Mouse (Mus musculus): Measurements from ENCODE around the gene Pcsk2. TPM values are rescaled to one million over a fixed set of nuclear protein-coding genes. Genes with fewer than 3 reads are reported as not detected.

Gene Pcsk2
- total RNA-seq, 1 experiment, result 0.27 TPM

DNA sequence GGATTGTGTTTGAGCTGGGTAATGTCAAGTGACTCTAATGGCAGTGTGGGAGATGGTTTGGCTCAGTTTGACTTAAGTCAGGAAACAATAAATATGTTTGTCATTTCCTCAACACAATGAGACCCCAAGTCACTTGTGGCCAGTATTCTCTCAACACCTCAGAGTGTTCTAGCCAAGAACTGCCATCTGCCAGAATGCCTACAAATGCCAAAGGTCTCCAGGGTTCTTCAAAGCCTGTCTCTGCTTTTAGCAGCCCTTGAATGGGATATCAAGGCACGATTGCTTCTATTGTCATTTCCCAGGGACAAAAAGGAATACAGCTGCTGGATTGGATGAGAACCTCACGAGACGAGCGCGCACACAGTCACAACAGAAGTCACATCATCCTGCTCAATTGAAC is 100.0 kb downstream of the Pcsk2 start:
- Histone ChIP-seq H3K4me1 (ENCODE audit: control insufficient read depth in 2 of 2, insufficient read depth in 2 of 2, low read length in 2 of 2, poor library complexity in 1 of 2) (no peaks in the 10 kb centered on the region), H3K27ac (ENCODE audit: insufficient read depth, low read depth, low read length, poor library complexity, severe bottlenecking) (no peak overlapping the region), H3K36me3 (ENCODE audit: control insufficient read depth, insufficient read depth, low read length, poor library complexity, severe bottlenecking) (no peaks in the 10 kb centered on the region), H3K4me3 (ENCODE audit: insufficient read depth in 1 of 2, low read depth in 1 of 2, low read length in 2 of 2, poor library complexity in 1 of 2, severe bottlenecking in 1 of 2) (no peak overlapping the region), H3K9me3 (ENCODE audit: control insufficient read depth, insufficient read depth, low read depth, low read length) (no peaks in the 10 kb centered on the region), H3K9ac (ENCODE audit: insufficient read depth, low read depth, low read length, poor library complexity, severe bottlenecking) (no peak overlapping the region)
- TF ChIP-seq ZNF384 (IDR thresholded peaks at IDR 0.05; ENCODE audit: low read depth, low read length), result no peak
- no peak for TF ChIP-seq CHD2 (IDR thresholded peaks at IDR 0.05; ENCODE audit: low read depth, low read length)
- TF ChIP-seq HCFC1 (IDR thresholded peaks at IDR 0.05; ENCODE audit: borderline replicate concordance, insufficient read depth, low read length), result no peak
- no peak for TF ChIP-seq MAFK (IDR thresholded peaks at IDR 0.05; ENCODE audit: insufficient read depth, low read depth, low read length)
- no peak for TF ChIP-seq ZC3H11A (IDR thresholded peaks at IDR 0.05; ENCODE audit: borderline replicate concordance, low read depth, low read length)
- in situ Hi-C loops (cut with MboI; ENCODE audit: low sequenced_read_pairs in 2 of 2, unreplicated experiment in 2 of 2), result no loop called here
- no peak for DNase-seq (ENCODE audit: low read depth, low spot score)

DNA sequence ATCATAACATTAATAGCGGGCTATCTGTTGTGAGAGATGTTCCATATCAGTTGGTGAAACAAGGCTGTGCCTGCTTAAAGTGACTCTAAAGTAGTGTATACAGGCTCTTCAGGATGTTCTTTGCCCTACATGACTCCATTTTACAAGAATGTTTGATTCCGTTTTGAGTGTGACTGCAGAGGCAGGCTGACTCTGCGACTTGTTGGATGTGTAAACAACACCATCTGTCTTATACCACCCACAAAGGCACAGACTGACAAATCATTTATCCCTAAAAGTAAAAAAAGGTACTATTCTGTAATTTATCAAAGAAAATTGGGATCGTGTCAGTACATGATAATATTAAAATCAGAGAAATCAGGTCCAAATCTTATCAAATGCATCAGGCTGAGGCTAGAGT is 108.7 kb downstream of the Pcsk2 start:
- no peak overlapping the region for H3K27ac ChIP-seq (ENCODE audit: insufficient read depth, low read depth, low read length, poor library complexity, severe bottlenecking)
- H3K4me3 ChIP-seq (ENCODE audit: insufficient read depth in 1 of 2, low read depth in 1 of 2, low read length in 2 of 2, poor library complexity in 1 of 2, severe bottlenecking in 1 of 2), result no peak overlapping the region
- TF ChIP-seq HCFC1 (IDR thresholded peaks at IDR 0.05; ENCODE audit: borderline replicate concordance, insufficient read depth, low read length), result no peak
- no peak for TF ChIP-seq CHD2 (IDR thresholded peaks at IDR 0.05; ENCODE audit: low read depth, low read length)
- no peak for TF ChIP-seq MAFK (IDR thresholded peaks at IDR 0.05; ENCODE audit: insufficient read depth, low read depth, low read length)
- TF ChIP-seq ZNF384 (IDR thresholded peaks at IDR 0.05; ENCODE audit: low read depth, low read length), result no peak
- no peaks in the 10 kb centered on the region for H3K36me3 ChIP-seq (ENCODE audit: control insufficient read depth, insufficient read depth, low read length, poor library complexity, severe bottlenecking)
- in situ Hi-C loops (cut with MboI; ENCODE audit: low sequenced_read_pairs in 2 of 2, unreplicated experiment in 2 of 2), result no loop called here
- H3K4me1 ChIP-seq (ENCODE audit: control insufficient read depth in 2 of 2, insufficient read depth in 2 of 2, low read length in 2 of 2, poor library complexity in 1 of 2), result no peaks in the 10 kb centered on the region
- DNase-seq (ENCODE audit: low read depth, low spot score), result no peak
- H3K9me3 ChIP-seq (ENCODE audit: control insufficient read depth, insufficient read depth, low read depth, low read length), result no peaks in the 10 kb centered on the region
- H3K9ac ChIP-seq (ENCODE audit: insufficient read depth, low read depth, low read length, poor library complexity, severe bottlenecking), result no peak overlapping the region

GRCm38 (mm10) chr2:143656968-143657367 is 111.0 kb downstream of the Pcsk2 start:
- H3K27ac ChIP-seq (ENCODE audit: insufficient read depth, low read depth, low read length, poor library complexity, severe bottlenecking), result no peak overlapping the region
- in situ Hi-C loops (cut with MboI; ENCODE audit: low sequenced_read_pairs in 2 of 2, unreplicated experiment in 2 of 2), result no loop called here

DNA sequence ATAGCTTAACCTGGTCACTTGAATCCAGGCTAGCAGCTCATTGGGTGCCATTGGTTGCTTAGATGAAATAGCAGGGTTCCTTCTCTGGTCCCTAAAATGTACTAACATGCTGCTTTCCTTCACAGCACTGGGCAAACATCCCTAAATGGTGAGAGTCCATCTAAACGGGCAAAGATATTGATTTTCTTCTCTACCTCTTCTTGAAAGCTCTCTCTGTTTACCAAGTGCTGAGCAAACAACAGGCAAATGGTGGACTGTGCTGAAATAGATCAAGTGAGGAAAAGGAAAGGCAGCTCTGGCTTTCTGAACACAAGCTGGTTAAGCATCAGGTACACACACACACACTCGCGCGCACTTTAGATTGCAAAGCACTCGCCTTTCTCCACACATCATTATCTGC is 120.8 kb downstream of the Pcsk2 start:
- no peak overlapping the region for H3K4me3 ChIP-seq (ENCODE audit: insufficient read depth in 1 of 2, low read depth in 1 of 2, low read length in 2 of 2, poor library complexity in 1 of 2, severe bottlenecking in 1 of 2)
- in situ Hi-C loops (cut with MboI; ENCODE audit: low sequenced_read_pairs in 2 of 2, unreplicated experiment in 2 of 2), result no loop called here
- TF ChIP-seq ZC3H11A (IDR thresholded peaks at IDR 0.05; ENCODE audit: borderline replicate concordance, low read depth, low read length), result no peak
- TF ChIP-seq MAFK (IDR thresholded peaks at IDR 0.05; ENCODE audit: insufficient read depth, low read depth, low read length), result no peak
- TF ChIP-seq CHD2 (IDR thresholded peaks at IDR 0.05; ENCODE audit: low read depth, low read length), result no peak
- TF ChIP-seq ZNF384 (IDR thresholded peaks at IDR 0.05; ENCODE audit: low read depth, low read length), result no peak
- no peak for TF ChIP-seq HCFC1 (IDR thresholded peaks at IDR 0.05; ENCODE audit: borderline replicate concordance, insufficient read depth, low read length)

More at GRCm38 (mm10) chr2:143656968-143657367, 111.0 kb downstream of the Pcsk2 start:
- no peaks in the 10 kb centered on the region for H3K36me3 ChIP-seq (ENCODE audit: control insufficient read depth, insufficient read depth, low read length, poor library complexity, severe bottlenecking)
- no peak overlapping the region for H3K4me3 ChIP-seq (ENCODE audit: insufficient read depth in 1 of 2, low read depth in 1 of 2, low read length in 2 of 2, poor library complexity in 1 of 2, severe bottlenecking in 1 of 2)
- no peaks in the 10 kb centered on the region for H3K9me3 ChIP-seq (ENCODE audit: control insufficient read depth, insufficient read depth, low read depth, low read length)
- H3K4me1 ChIP-seq (ENCODE audit: control insufficient read depth in 2 of 2, insufficient read depth in 2 of 2, low read length in 2 of 2, poor library complexity in 1 of 2), result no peaks in the 10 kb centered on the region
- no peak for DNase-seq (ENCODE audit: low read depth, low spot score)
- TF ChIP-seq MAFK (IDR thresholded peaks at IDR 0.05; ENCODE audit: insufficient read depth, low read depth, low read length) (no peak), HCFC1 (IDR thresholded peaks at IDR 0.05; ENCODE audit: borderline replicate concordance, insufficient read depth, low read length) (no peak), ZC3H11A (IDR thresholded peaks at IDR 0.05; ENCODE audit: borderline replicate concordance, low read depth, low read length) (no peak), CHD2 (IDR thresholded peaks at IDR 0.05; ENCODE audit: low read depth, low read length) (no peak), ZNF384 (IDR thresholded peaks at IDR 0.05; ENCODE audit: low read depth, low read length) (no peak)
- H3K9ac ChIP-seq (ENCODE audit: insufficient read depth, low read depth, low read length, poor library complexity, severe bottlenecking), result no peak overlapping the region

GRCm38 (mm10) chr2:143677869-143678268 is 131.9 kb downstream of the Pcsk2 start:
- no peak overlapping the region for H3K4me3 ChIP-seq (ENCODE audit: insufficient read depth in 1 of 2, low read depth in 1 of 2, low read length in 2 of 2, poor library complexity in 1 of 2, severe bottlenecking in 1 of 2)
- no peak for TF ChIP-seq MAFK (IDR thresholded peaks at IDR 0.05; ENCODE audit: insufficient read depth, low read depth, low read length)
- TF ChIP-seq ZC3H11A (IDR thresholded peaks at IDR 0.05; ENCODE audit: borderline replicate concordance, low read depth, low read length), result no peak
- no peaks in the 10 kb centered on the region for H3K9me3 ChIP-seq (ENCODE audit: control insufficient read depth, insufficient read depth, low read depth, low read length)
- no peak overlapping the region for H3K27ac ChIP-seq (ENCODE audit: insufficient read depth, low read depth, low read length, poor library complexity, severe bottlenecking)
- H3K36me3 ChIP-seq (ENCODE audit: control insufficient read depth, insufficient read depth, low read length, poor library complexity, severe bottlenecking), result no peaks in the 10 kb centered on the region
- DNase-seq (ENCODE audit: low read depth, low spot score), result no peak
- in situ Hi-C loops (cut with MboI; ENCODE audit: low sequenced_read_pairs in 2 of 2, unreplicated experiment in 2 of 2), result no loop called here
- no peaks in the 10 kb centered on the region; a peak in 1 of 4 replicates for H3K4me1 ChIP-seq (ENCODE audit: control insufficient read depth in 2 of 2, insufficient read depth in 2 of 2, low read length in 2 of 2, poor library complexity in 1 of 2)
- H3K9ac ChIP-seq (ENCODE audit: insufficient read depth, low read depth, low read length, poor library complexity, severe bottlenecking), result no peak overlapping the region

More for the DNA sequence above, 120.8 kb downstream of the Pcsk2 start:
- Histone ChIP-seq H3K4me1 (ENCODE audit: control insufficient read depth in 2 of 2, insufficient read depth in 2 of 2, low read length in 2 of 2, poor library complexity in 1 of 2) (no peaks in the 10 kb centered on the region), H3K9ac (ENCODE audit: insufficient read depth, low read depth, low read length, poor library complexity, severe bottlenecking) (no peak overlapping the region), H3K36me3 (ENCODE audit: control insufficient read depth, insufficient read depth, low read length, poor library complexity, severe bottlenecking) (no peaks in the 10 kb centered on the region), H3K27ac (ENCODE audit: insufficient read depth, low read depth, low read length, poor library complexity, severe bottlenecking) (no peak overlapping the region), H3K9me3 (ENCODE audit: control insufficient read depth, insufficient read depth, low read depth, low read length) (no peaks in the 10 kb centered on the region)
- DNase-seq (ENCODE audit: low read depth, low spot score), result no peak

Data from ES-E14 (cell line).